Mouse (Mus musculus) thymus, postnatal 0 days (tissue): ENCODE results near the gene Tmem269. TPM values are rescaled to one million over a fixed set of nuclear protein-coding genes. Genes with fewer than 3 reads are reported as not detected.

Experiments used
- DNase-seq: peaks from one replicate; pipeline ENCODE4 v3.0.0-alpha.2; 2015; ENCODE audit warnings: low spot score
- polyA plus RNA-seq: library from polyadenylated mRNA; unstranded; fragments of >200 nt; fragmentation: Nextera tagmentation; extraction: Ambion mirVana; gene quantifications from 2 replicates; pipeline ENCODE4 v1.2.1, GENCODE M21; 2015

The Tmem269 gene
- polyA plus RNA-seq, 1 experiment from 2014 or later: 0.12 TPM

- no peak for DNase-seq
Measured at GRCm38 (mm10) chr4:119238661-119239060, 20.6 kb upstream of the Tmem269 start.

GRCm38 (mm10) chr4:119234348-119234747 is 16.3 kb upstream of the Tmem269 start:
- DNase-seq: no peak

- peak; percentile 23 for DNase-seq
Measured at GRCm38 (mm10) chr4:119233256-119233901, 15.4 kb upstream of the Tmem269 start.

GRCm38 (mm10) chr4:119232410-119233255 is 14.6 kb upstream of the Tmem269 start, which contains the start of the genes AU022252 and P3h1:
TSS of gene AU022252 (minus strand) at chr4:119232712.
TSS of gene P3h1 (plus strand) at chr4:119232915.
- peak; percentile 100 for DNase-seq

- DNase-seq: no peak
Measured at GRCm38 (mm10) chr4:119226751-119227150, 8.7 kb upstream of the Tmem269 start.

- DNase-seq: no peak
Measured at GRCm38 (mm10) chr4:119225719-119226118, 7.7 kb upstream of the Tmem269 start.

GRCm38 (mm10) chr4:119224534-119224933 is 6.5 kb upstream of the Tmem269 start:
- DNase-seq: no peak

GRCm38 (mm10) chr4:119223696-119224095 is 5.7 kb upstream of the Tmem269 start:
- peak; percentile 13 for DNase-seq

GRCm38 (mm10) chr4:119216667-119217066 is 1.4 kb downstream of the Tmem269 start:
- no peak for DNase-seq

GRCm38 (mm10) chr4:119204672-119205071 is 13.3 kb downstream of the Tmem269 start:
- peak; percentile 58 for DNase-seq

- no peak for DNase-seq
Measured at GRCm38 (mm10) chr4:119198105-119198504, 19.9 kb downstream of the Tmem269 start.

- no peak for DNase-seq
Measured at GRCm38 (mm10) chr4:119195582-119196320, 22.3 kb downstream of the Tmem269 start.

- DNase-seq: peak; percentile 91
Measured at GRCm38 (mm10) chr4:119194909-119195581, 23.0 kb downstream of the Tmem269 start, which contains the start of gene Svbp. TSS of gene Svbp (plus strand) at chr4:119195306.

GRCm38 (mm10) chr4:119192757-119193156 is 25.3 kb downstream of the Tmem269 start:
- no peak for DNase-seq

- DNase-seq: no peak
Measured at GRCm38 (mm10) chr4:119191273-119191672, 26.7 kb downstream of the Tmem269 start.

GRCm38 (mm10) chr4:119190618-119191017 is 27.4 kb downstream of the Tmem269 start:
- DNase-seq: no peak

GRCm38 (mm10) chr4:119189864-119190263 is 28.2 kb downstream of the Tmem269 start, which contains the start of gene Ermap:
TSS of gene Ermap (minus strand) at chr4:119190011.
- no peak for DNase-seq

GRCm38 (mm10) chr4:119189392-119189791 is 28.6 kb downstream of the Tmem269 start:
- no peak for DNase-seq

GRCm38 (mm10) chr4:119188060-119188785 is 29.8 kb downstream of the Tmem269 start:
- DNase-seq: no peak

GRCm38 (mm10) chr4:119185771-119186170 is 32.2 kb downstream of the Tmem269 start:
- no peak for DNase-seq
